Mouse (Mus musculus): ENCODE results near the gene Aqp11. TPM values are rescaled to one million over a fixed set of nuclear protein-coding genes. Genes with fewer than 3 reads are reported as not detected.

Gene Aqp11
- total RNA-seq, 2 experiments from 2014 or later = 1.6 to 1.8 TPM

DNA sequence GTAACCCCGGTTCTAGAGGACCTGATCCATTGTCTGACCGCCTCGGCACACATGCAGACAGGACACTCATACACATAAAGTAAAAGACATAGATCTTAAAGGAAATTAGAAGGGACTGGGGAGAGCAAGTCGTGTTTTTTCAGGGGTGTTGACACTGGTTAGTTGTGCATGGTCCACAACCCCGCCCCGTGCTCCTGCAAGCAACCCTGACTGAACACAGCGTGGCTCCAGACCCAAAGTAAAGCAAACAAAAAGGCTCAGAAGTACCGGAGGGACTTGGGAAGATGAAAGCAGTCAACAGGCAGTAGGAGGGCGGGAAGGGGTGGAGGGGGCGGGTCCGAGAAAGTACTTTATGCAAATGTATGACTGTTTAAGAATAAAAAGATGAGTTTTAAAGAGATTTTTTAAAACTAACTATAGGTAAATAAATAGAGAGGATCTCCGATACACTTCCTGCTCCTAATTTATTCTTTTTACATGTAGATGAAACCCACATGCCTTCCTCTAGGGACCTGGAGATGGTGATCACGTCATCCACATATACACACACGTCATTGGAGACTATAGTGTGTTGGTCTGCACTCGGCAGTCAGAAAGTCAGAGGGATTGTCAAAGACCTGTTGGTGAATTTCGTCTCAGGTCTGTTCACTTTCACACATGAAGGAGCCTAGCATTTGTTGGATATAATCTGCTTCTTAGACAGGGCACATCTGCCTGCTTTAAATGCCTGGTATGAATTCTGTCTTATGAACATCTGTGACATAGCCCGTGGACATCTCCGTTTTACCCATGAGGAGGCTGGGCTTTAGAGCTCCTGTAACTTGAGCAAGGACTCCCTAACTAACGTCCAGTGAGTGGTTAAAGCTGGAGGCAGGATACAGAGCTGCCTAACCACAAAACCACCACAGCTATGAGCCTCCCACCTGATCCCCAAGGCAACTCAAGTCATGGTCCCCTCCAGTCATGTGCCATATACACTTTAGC is 11.4 kb upstream of the Aqp11 start:
- DNase-seq = no peak
- intact Hi-C loops (cut with DNase I; ENCODE audit: low total_unique reads) = loop anchor here (5.0 kb wide), 1 partner anchor 98 kb away; no protein-coding TSS in a partner anchor

DNA sequence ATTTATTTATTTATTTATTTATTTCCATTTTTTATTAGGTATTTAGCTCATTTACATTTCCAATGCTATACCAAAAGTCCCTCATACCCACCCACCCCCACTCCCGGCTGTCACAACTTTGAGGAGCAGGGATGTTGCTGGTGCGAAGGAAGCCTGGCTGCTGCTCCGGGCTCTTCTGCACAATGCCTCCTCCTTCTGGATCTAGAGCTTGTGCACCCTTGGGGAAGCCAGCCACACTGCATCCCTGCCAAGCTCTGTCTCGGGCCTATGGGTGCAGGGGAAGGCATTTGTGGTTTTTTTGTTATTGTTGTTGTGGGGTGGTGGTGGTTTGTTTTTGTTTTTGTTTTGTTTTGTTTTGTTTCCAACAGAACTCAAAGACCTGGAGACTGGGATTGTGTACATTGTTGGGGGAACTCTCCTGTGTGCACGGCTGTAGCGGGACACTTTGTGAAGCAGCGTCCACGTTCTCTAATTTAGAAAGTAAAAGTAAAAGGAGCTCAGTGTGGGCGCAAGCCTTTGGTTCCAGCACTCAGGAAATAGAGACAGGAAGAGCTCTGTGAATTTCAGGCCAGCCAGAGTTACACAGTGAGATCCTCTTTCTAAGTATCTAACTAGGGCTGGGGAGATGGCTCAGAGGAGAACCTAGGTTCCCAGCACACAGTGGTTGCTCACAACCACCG is 10.6 kb upstream of the Aqp11 start:
- peak; percentile 17 for DNase-seq
- intact Hi-C loops (cut with DNase I; ENCODE audit: low total_unique reads) = no loop called here

DNA sequence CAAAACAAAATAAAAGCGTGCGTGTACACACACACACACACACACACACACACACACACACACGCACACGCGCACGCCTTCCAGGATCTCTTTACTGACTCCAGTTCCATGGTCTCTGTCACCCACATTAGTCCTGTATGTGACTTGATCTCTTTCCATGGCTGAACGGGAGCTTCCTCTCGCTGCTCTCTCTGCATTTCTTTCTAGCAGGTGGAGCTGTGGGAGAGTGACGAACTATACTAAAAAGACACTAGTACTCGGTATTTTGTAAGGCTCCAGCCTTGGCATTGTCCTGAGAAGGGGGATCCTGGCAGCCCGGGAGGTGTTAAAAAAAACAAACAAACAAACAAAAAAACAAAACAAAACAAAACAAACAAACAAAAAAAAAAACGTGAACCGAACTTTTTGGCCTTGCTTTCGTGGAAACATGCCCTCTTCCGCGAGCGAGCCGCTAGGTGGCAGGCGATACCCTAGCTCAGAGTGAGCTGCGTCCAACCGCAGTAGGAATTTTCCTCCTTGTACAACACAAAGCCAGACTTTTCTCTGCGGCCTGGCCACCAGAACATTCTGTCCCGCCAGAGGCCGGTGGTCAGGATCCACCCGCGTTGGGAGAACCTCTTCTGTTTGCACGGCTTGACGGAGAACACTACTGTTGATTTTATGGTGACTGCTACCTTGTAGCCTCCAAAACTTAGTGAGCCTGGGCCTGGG is 9.9 kb upstream of the Aqp11 start:
- DNase-seq = peak; percentile 85
- intact Hi-C loops (cut with DNase I; ENCODE audit: low total_unique reads) = no loop called here

DNA sequence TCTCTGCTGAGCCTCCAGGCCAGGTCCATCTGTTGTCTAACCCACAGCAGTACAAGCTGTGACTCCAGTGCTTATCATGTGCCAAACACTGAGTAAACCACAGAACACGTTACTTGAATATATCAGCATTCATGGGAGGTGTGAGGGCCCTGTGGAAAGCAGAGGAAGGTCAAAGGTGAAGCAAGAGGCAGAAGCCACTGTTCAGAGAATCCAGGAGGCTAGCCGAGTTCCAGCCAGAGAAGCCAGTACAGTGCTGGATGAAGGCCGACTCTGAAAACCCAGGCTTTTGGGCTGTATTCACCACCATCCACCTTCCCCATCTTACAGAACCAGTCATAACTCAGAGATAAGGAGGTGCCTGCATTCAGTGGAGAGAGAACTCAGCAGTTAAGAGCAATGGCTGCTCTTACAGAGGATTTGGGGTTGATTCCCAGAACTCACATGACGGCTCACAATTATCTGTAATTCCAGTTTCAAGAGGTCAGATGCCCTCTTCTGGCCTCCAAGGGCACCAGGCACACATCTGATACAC is 9.2 kb upstream of the Aqp11 start:
- intact Hi-C loops (cut with DNase I; ENCODE audit: low total_unique reads) = no loop called here
- no peak for DNase-seq

DNA sequence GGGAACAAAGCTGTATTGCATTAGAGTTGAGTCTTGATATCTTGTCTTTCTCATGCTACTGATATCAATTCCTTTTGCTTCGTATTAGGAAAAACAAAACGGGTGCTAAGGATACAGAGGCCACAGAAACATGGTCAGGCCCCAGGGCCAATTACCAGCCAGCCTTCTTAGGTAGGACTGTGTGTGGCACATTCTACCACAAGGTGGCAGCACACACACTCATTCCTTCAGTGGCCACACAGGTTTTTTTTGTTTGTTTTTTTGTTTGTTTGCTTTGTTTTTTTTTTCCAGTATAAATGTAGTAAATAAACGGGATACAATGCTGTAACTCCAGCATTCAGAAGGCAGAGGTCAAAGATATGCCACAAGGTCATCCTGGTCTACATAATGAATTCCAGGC is 7.2 kb upstream of the Aqp11 start:
- intact Hi-C loops (cut with DNase I; ENCODE audit: low total_unique reads) = no loop called here

DNA sequence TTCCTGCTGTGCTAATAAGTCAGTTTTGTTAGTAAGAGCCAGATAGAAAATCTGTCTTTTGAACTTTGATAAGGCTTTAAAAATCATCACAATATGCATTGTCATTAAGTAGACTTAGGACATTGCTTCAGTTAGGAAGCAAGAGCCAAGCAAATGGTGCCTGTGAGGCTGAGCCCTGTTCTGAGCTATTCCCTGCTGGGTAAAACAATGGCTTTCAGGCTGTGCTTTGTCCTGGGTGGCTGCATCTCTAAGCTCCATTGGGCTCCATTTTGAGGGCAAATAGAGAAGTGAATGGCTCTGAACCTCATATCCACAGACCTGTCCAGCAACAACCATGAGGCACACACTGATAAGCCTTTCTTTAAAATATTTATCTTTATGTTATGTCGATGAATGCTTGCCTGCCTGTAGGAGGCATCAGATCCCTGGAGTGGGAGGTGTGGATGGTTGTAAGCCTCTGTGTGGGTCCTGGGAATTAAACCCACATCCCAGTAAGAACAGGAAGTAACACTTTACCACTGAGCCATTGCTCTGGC is 3.7 kb upstream of the Aqp11 start:
- intact Hi-C loops (cut with DNase I; ENCODE audit: low total_unique reads) = no loop called here
- DNase-seq = no peak

More for the DNA sequence above, 7.2 kb upstream of the Aqp11 start:
- DNase-seq = peak; percentile 44

DNA sequence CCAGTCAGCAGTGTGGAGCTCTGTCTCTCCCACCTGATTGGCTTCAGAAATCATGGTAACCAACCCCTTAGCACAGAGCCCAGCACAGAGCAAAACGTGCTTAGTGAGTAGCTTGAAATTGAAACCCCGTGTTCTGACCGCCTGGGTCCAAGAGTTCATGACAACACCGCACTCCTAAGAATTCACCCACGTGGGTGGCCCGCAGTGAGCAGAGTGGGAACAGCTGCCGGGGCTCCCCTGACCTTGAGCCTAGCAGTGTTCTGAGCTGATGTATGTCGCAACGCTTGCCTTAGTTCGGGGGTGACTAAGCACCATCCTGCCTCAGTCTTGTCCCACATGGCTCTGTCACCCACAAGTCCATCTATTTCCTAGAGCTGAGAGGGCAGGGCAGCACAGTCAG is 2.9 kb upstream of the Aqp11 start:
- no peak for DNase-seq
- intact Hi-C loops (cut with DNase I; ENCODE audit: low total_unique reads) = no loop called here

DNA sequence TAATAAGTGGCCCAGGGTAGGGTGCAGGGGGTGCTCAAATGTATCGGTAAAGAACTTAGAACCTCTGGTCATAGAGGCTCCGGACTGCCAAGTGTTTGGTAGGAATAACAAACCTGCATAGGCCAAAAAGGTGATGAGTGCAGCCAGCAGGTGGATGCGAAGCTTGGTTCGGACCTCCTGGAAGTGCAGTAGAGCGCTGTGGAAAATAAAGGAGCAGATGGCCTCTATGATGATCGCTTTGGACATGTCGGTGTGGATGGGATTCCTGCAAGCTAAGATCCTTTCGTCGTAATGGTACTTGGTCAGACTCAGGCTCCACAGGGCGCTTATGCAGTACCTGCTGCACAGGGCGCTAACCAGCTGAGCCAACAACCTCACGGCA is 842 bp downstream of the Aqp11 start:
- intact Hi-C loops (cut with DNase I; ENCODE audit: low total_unique reads) = no loop called here
- no peak for DNase-seq

DNA sequence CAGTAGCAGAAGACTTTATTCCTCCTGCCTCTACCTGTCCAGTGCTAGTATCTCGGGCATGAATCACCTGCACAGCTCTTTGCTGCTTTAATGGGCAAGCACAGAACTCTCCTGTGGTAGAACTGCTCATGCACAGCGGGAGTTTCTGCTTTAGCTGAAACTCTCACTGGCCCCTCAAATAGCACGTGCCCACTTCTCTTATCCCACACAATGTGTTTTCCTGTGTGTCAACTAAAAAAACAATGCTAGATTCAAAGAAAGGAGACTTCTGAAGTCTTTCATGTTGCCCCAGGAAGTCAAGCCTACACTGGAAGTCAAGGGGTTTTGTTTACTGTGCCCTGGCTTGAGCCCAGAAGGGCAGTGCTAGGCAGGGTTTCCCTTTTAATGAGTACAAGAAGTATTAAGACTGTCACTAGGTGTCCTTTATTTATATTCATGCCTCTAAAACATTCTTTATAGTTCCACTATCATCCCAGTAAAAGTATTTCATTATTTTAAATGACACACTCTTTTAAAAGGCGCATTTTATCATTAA is 2.1 kb downstream of the Aqp11 start:
- no peak for DNase-seq
- intact Hi-C loops (cut with DNase I; ENCODE audit: low total_unique reads) = no loop called here

DNA sequence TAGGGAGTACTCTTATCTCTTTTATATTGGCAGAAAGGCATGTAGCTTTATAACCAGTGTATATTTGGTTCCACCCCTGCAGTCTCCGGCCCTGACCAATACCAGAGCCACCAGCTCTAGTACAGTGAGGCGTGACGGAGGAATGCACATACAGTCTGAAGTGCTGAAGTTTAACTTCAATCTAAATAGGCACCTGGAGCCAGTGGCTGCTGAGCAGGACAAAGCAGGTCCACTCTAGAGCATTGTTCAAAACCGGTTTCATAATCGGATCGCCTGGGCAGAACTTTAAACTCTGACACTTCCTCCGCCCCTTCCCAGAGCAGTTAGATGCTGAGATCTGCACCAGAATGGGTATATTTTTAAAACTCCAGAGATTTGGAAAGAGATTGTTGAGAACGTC is 3.1 kb downstream of the Aqp11 start:
- no peak for DNase-seq
- intact Hi-C loops (cut with DNase I; ENCODE audit: low total_unique reads) = no loop called here

DNA sequence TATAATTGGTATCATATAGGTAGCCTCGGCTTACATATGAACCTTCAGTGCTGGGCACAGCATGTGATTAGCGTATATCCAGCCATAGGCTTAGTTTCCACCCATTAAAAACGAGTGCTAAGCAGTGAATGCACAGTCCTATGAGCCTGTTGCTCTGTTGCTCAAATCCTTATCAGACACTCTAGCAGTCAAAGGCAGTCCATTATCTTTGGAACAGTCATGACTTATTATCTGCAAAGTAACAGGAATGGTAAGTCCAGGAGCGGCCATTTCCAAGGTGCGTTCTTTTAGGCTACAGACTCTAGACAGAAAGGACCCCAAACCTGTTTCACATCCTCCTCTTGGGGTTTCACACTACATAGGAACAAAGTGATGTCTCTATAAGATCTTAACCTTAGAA is 4.5 kb downstream of the Aqp11 start:
- DNase-seq = no peak
- intact Hi-C loops (cut with DNase I; ENCODE audit: low total_unique reads) = no loop called here

DNA sequence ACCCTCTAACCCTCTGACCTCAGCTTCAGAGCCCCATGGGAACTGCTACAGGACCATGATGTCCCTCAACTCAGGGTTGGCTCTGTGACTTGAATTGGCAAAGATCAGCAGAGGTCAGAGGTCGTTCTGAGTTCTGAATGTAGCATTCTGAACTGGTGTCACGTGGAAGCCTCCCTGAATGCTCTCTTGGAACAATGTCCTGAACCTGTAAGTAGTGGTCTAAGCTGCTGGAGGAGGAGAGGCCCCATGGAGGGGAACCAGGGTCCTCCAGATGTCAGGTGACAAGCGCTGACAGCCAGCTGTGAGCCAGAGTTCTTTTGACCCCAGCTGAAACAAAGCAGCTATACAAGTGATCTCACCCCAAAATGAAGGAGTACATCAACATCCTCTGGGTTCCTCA is 7.7 kb downstream of the Aqp11 start:
- intact Hi-C loops (cut with DNase I; ENCODE audit: low total_unique reads) = no loop called here
- DNase-seq = no peak

DNA sequence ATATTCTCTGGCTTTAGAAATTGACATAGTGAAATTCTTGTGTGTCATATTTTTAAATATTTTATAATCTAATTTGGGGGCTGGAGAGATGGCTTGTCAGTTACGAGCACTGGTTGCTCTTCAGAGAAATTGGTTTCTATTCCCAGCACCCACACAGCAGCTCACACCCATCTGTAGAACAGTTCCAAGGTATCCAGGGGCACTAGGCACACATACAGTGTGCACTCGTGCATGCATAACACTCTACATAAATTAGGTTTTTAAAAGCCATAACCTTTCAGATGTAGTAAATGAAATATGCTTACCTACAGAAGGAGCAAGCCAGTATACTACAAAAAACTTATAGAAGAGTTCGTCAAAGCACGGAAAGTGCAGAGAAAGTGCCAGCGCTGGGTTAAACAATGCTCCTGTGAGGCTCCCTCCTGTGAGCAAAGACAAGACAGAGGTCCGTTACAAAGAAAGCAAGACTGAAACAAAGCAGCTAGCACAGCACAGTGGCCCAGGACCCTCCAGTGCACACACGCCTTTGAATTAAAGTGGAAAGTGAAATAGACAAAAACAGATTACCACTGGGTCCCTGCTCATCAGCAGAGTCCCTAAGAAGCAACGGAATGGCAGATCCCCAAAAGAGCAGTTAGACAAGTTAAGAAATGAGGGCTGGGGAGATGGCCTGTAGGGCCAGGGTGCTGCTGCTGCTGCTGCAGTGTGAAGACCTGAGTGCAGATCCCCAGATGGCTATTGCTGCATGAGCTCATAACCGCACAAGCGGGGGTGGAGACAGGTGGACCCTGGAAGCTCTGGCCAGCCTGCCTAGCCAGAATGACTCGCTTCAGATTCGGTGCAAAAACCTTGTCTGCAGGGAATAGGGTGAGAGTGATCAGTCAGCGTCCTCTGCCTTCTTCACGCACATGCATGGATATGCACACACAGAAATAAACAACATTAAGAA is 9.1 kb downstream of the Aqp11 start:
- DNase-seq = no peak
- intact Hi-C loops (cut with DNase I; ENCODE audit: low total_unique reads) = no loop called here

DNA sequence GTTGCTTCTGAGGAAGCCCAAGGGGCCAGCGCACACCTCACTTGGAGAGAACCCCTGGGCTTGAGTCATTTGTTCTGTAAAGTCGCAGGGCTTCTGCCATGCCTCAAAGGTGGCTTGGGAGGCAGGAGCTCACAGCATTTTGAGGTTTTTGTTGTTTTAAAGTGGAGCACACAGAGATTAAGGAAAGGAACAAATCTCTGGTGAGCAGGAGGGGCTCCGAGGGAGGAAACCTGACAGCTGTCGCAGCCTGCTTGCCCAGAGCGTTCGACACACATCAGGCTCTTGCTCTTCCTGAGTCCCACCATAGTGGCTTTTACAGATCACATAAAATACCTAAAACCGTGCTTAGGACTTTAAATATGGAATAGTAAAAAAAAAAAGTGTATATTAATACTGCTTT is 11.3 kb downstream of the Aqp11 start:
- no peak for DNase-seq
- intact Hi-C loops (cut with DNase I; ENCODE audit: low total_unique reads) = no loop called here

DNA sequence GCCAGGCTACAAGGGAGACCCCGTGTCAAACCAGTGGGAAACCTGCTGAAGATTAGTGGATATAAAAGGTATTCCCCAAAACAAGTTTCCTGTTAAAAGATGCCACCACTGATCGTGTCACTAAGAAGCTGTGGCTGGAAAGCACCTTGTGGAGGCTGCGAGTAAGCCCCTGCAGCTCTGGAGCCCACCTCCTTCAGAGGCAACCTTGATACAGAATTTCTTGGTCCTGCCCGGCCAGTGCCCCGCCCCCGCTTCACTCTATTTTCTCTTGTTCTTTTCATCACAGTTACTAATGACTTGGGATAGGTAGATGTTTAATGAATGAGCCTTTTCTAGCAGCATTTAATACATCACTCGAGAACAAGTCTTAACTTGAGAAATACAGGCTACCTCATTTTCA is 12.0 kb downstream of the Aqp11 start:
- no peak for DNase-seq
- intact Hi-C loops (cut with DNase I; ENCODE audit: low total_unique reads) = no loop called here

DNA sequence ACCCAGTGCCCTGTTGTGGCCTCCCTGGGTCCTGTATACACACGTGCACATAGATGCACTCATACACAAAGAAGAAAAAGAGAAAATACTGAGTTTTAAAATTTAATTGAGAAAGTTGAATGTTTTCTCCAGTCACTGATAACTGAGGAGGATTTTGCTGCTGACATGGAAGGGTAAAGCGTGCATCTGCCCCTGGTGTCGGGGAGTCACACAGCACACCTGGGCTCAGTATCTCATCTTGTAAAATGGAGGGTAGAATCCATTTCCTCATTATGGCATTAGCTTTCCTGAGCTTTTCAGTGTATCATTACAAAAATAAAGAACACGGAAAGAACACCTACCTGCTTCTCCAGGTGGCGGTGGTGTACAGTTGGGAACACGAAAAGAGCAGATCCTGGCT is 12.7 kb downstream of the Aqp11 start:
- intact Hi-C loops (cut with DNase I; ENCODE audit: low total_unique reads) = no loop called here
- no peak for DNase-seq

DNA sequence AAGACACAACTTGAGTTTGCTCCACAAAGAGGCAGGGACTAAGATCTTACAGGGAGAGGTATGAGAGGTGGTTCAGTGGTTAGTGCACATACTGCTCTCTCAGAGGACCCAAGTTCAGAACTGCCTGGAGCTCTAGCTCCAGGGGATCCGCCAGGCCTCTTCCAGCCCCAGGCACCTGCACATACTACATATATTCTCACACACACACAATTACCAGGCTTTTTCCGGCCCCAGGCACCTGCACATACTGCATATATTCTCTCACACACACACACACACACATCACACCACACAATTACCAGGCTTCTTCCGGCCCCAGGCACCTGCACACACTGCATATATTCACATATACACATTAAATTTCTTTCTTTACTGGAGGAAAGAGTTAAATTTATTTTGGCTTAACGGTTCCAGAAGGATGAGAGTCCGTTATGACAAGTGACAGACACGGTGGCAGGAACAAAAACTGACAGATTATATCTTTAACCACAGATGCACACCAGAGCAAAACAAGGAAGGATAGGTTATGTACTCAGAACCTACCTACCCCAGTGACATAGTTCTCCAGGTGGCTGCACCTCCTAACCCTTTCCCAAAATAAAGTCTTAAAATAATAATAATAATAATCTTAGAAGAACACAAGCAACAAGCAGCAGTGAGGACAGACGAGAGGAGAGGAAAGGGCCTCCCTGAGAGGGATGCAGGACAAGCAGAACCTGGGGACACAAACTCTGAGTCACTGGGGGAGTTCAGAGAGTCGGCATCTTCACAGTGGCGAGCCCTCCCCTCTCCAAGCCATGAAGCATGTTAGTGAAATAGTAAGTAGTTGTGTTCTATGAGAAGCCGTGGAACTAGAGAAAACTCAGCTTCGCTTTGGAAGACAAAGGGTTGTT is 14.2 kb downstream of the Aqp11 start:
- intact Hi-C loops (cut with DNase I; ENCODE audit: low total_unique reads) = no loop called here

More for the DNA sequence above, 14.2 kb downstream of the Aqp11 start:
- DNase-seq = no peak
